Mouse (Mus musculus): ENCODE results near the gene Necab2.

- TF ChIP-seq POLR2A (IDR thresholded peaks at IDR 0.05; ENCODE audit: low read depth, low read length) (no peak), CTCF (IDR thresholded peaks at IDR 0.05; ENCODE audit: borderline replicate concordance, insufficient read depth, low read length) (peak; percentile 54; the same call in 1 of the 2 replicates)
These were observed 50.3 kb downstream of the Necab2 start for GRCm38 (mm10) chr8:119496848-119497247.
